ENCODE assay signal across 19 mouse cellular contexts in genomic region chr3:130289220-130289619, GRCm38 (mm10).
DNase-seq lines count a peak whose midpoint lies in the region; ATAC-seq and TF ChIP-seq lines count a peak whose summit lies in the region.
"Had no signal": no experiment of that assay in that cellular context is flagged by ENCODE, and none has a peak within 500 bp of the region (broad histone marks: within the 10 kb centered on the region; RNA-seq: fewer than 3 reads in every experiment).

No protein-coding gene starts in this region.

- H3K36me3 ChIP-seq in forebrain, embryonic 14.5 days (ENCODE audit: control insufficient read depth, insufficient read depth, low read length) = no peaks in the 10 kb centered on the region
- no peaks in the 10 kb centered on the region for H3K36me3 ChIP-seq in forebrain, embryonic 10.5 days (replicated peaks)
- no peaks in the 10 kb centered on the region for H3K36me3 ChIP-seq in midbrain, embryonic 10.5 days
- H3K36me3 ChIP-seq in midbrain, postnatal 0 days (ENCODE audit: insufficient read depth, low read length) = no peaks in the 10 kb centered on the region
- no peaks in the 10 kb centered on the region for H3K36me3 ChIP-seq in midbrain, embryonic 13.5 days
- H3K36me3 ChIP-seq: embryonic facial prominence, embryonic 13.5 days; heart, embryonic 15.5 days had no signal

- 45% methylated on average over 3 of the region's 3 CpGs for WGBS in forebrain, embryonic 14.5 days
- WGBS in forebrain, embryonic 10.5 days = 91% methylated on average over 3 of the region's 3 CpGs
- 71% methylated on average over 3 of the region's 3 CpGs for WGBS in midbrain, embryonic 10.5 days
- 69% methylated on average over 3 of the region's 3 CpGs for whole genome bisulfite sequencing in midbrain, postnatal 0 days
- WGBS in midbrain, embryonic 13.5 days = 61% methylated on average over 3 of the region's 3 CpGs

- H3K9ac ChIP-seq in forebrain, embryonic 14.5 days (ENCODE audit: low read length) = no peak overlapping the region
- no peak overlapping the region for H3K9ac ChIP-seq in midbrain, postnatal 0 days (replicated peaks; ENCODE audit: low read length, poor library complexity, severe bottlenecking)
- H3K9ac ChIP-seq in midbrain, embryonic 13.5 days (replicated peaks) = no peak overlapping the region
- H3K9ac ChIP-seq: embryonic facial prominence, embryonic 13.5 days; heart, embryonic 15.5 days had no signal

- no peak overlapping the region for H3K27ac ChIP-seq in forebrain, embryonic 14.5 days (ENCODE audit: low read depth, low read length)
- H3K27ac ChIP-seq in forebrain, embryonic 10.5 days = no peak overlapping the region
- peak overlapping the region; percentile 61 for H3K27ac ChIP-seq in midbrain, embryonic 10.5 days (replicated peaks)
- no peak overlapping the region for H3K27ac ChIP-seq in midbrain, postnatal 0 days (ENCODE audit: low read depth, low read length)
- H3K27ac ChIP-seq in midbrain, embryonic 13.5 days = peak overlapping the region; percentile 54
- H3K27ac ChIP-seq: heart, adult 2 months; heart, embryonic 15.5 days had no signal

- no peak for TF ChIP-seq CTCF in midbrain, postnatal 0 days (IDR thresholded peaks at IDR 0.05)

- peak; percentile 54; the same call in 1 of the 2 replicates for ATAC-seq in forebrain, embryonic 14.5 days
- no peak for ATAC-seq in midbrain, postnatal 0 days (ENCODE audit: low FRiP score)
- peak; percentile 15; the same call in 1 of the 2 replicates for ATAC-seq in midbrain, embryonic 13.5 days
- ATAC-seq: activated CD4-positive, CD25-positive, alpha-beta regulatory T cell, adult 4 months; intestine, embryonic 16.5 days; Patski had no signal

- no peak overlapping the region for H3K4me3 ChIP-seq in forebrain, embryonic 14.5 days (ENCODE audit: low read depth, low read length)
- no peak overlapping the region for H3K4me3 ChIP-seq in forebrain, embryonic 10.5 days
- no peak overlapping the region for H3K4me3 ChIP-seq in midbrain, embryonic 10.5 days
- no peak overlapping the region for H3K4me3 ChIP-seq in midbrain, postnatal 0 days (ENCODE audit: low read depth, low read length)
- no peak overlapping the region for H3K4me3 ChIP-seq in midbrain, embryonic 13.5 days (replicated peaks)
- H3K4me3 ChIP-seq: embryonic facial prominence, embryonic 13.5 days; heart, adult 2 months; heart, embryonic 15.5 days had no signal

- H3K9me3 ChIP-seq in forebrain, embryonic 14.5 days (replicated peaks; ENCODE audit: control insufficient read depth, low read length) = no peaks in the 10 kb centered on the region
- H3K9me3 ChIP-seq in forebrain, embryonic 10.5 days = no peaks in the 10 kb centered on the region
- H3K9me3 ChIP-seq in midbrain, embryonic 10.5 days (replicated peaks) = no peaks in the 10 kb centered on the region
- no peaks in the 10 kb centered on the region for H3K9me3 ChIP-seq in midbrain, postnatal 0 days (ENCODE audit: low read length)
- H3K9me3 ChIP-seq in midbrain, embryonic 13.5 days = no peaks in the 10 kb centered on the region
- H3K9me3 ChIP-seq: embryonic facial prominence, embryonic 13.5 days; heart, embryonic 15.5 days had no signal

- DNase-seq in forebrain, embryonic 14.5 days (ENCODE audit: low spot score) = peak; percentile 29
- DNase-seq in forebrain, embryonic 10.5 days (ENCODE audit: extremely low spot score, low spot score) = no peak
- no peak for DNase-seq in midbrain, embryonic 10.5 days (ENCODE audit: low spot score)
- DNase-seq in midbrain, postnatal 0 days (ENCODE audit: low spot score) = no peak
- no peak for DNase-seq in heart, postnatal 4 days
- DNase-seq: adrenal gland, postnatal 14 days; cerebellum, adult 18-20 months; cerebellum, adult 9-11 months; cerebellum, postnatal 36 days; gastrocnemius, postnatal 10 days; heart, adult 2 months had no signal

- H3K4me1 ChIP-seq in forebrain, embryonic 14.5 days (ENCODE audit: control insufficient read depth, insufficient read depth, low read length) = peaks cover 13% of the 10 kb centered on the region
- peaks cover 45% of the 10 kb centered on the region for H3K4me1 ChIP-seq in forebrain, embryonic 10.5 days
- H3K4me1 ChIP-seq in midbrain, embryonic 10.5 days = peaks cover 38% of the 10 kb centered on the region
- no peaks in the 10 kb centered on the region for H3K4me1 ChIP-seq in midbrain, postnatal 0 days (ENCODE audit: insufficient read depth, low read length)
- peaks cover 27% of the 10 kb centered on the region for H3K4me1 ChIP-seq in midbrain, embryonic 13.5 days (replicated peaks)
- H3K4me1 ChIP-seq: heart, embryonic 15.5 days had no signal

- H3K4me2 ChIP-seq in forebrain, embryonic 14.5 days (ENCODE audit: low read length) = no peak overlapping the region
- no peak overlapping the region for H3K4me2 ChIP-seq in midbrain, postnatal 0 days (ENCODE audit: low read depth, low read length, poor library complexity, severe bottlenecking)
- no peak overlapping the region for H3K4me2 ChIP-seq in midbrain, embryonic 13.5 days (replicated peaks)
- H3K4me2 ChIP-seq: embryonic facial prominence, embryonic 13.5 days; heart, embryonic 11.5 days; heart, embryonic 15.5 days had no signal

- H3K27me3 ChIP-seq in forebrain, embryonic 14.5 days (replicated peaks; ENCODE audit: control insufficient read depth, insufficient read depth, low read length) = no peaks in the 10 kb centered on the region
- H3K27me3 ChIP-seq in forebrain, embryonic 10.5 days (ENCODE audit: poor library complexity, severe bottlenecking) = no peaks in the 10 kb centered on the region
- H3K27me3 ChIP-seq in midbrain, embryonic 10.5 days (ENCODE audit: low read depth, poor library complexity, severe bottlenecking) = no peaks in the 10 kb centered on the region
- no peaks in the 10 kb centered on the region for H3K27me3 ChIP-seq in midbrain, postnatal 0 days (ENCODE audit: insufficient read depth, low read length)
- H3K27me3 ChIP-seq in midbrain, embryonic 13.5 days = no peaks in the 10 kb centered on the region
- H3K27me3 ChIP-seq: CH12.LX; embryonic facial prominence, embryonic 13.5 days; heart, embryonic 15.5 days; Patski had no signal

Comparison
In these comparisons a context has a peak if more than half of its experiments do, and no peak if none do; other contexts are left out.
1. H3K27ac ChIP-seq: peak in midbrain, embryonic 10.5 days (single experiment) and midbrain, embryonic 13.5 days (single experiment); none in forebrain, embryonic 14.5 days (single experiment), forebrain, embryonic 10.5 days (single experiment) and midbrain, postnatal 0 days (single experiment).